Mouse (Mus musculus) spleen, postnatal 14 days (tissue): ENCODE measurements around the gene Lman2.

Source experiments
- DNase-seq, 2 experiments: peaks; one replicate each; pipeline ENCODE4 v3.0.0; 2021 to 2022; ENCODE audit warnings: low spot score in 2 of 2

Gene Lman2

DNA sequence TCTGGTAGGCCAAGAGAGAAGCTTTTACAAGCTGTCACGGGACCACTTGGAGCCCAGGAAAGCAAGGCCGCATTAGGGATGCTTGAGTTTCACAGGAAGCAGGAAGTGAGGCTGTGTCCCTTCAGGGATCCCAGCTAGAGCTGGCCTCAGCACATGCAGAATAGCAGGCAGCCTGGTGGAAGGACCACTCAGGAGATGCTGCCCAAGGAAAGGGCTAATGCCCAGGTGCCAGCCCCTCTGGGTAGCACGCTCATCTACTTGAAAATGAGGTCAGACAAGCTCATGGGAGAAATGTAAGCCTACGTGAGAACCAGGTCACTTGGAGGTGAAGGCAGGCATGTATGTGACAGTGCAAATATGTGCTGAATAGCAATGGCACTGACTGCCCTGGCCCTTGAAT lies 35.4 kb downstream of the Lman2 start:
- no peak for DNase-seq

DNA sequence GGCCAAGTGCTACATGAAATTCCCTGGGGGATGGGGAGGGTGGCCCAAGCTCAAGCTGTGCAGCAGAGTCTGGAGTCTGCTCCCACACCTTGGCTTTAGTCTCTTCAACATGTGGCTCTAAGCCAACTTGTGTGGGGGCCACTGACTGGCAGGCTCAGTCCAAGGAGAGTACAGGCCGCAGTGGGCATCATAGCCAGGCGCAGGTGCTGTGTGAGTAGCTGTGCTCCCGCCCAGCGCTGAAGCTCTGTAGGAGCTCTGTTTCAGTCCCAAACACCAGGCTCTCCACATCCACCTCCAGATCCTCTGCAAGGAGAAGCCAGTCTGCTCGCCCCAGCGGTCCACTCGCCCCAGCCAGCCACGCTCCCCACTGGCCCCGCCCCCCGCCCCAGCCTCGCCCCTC lies 37.0 kb downstream of the Lman2 start:
- DNase-seq, result no peak

- no peak for DNase-seq
Measured at GRCm38 (mm10) chr13:55322130-55322825, 40.3 kb downstream of the Lman2 start.

GRCm38 (mm10) chr13:55321434-55322129 lies 41.0 kb downstream of the Lman2 start, which contains the start of gene Rab24:
Rab24 (minus strand) TSS chr13:55321946.
- peak; percentile 77 to 80 for DNase-seq

DNA sequence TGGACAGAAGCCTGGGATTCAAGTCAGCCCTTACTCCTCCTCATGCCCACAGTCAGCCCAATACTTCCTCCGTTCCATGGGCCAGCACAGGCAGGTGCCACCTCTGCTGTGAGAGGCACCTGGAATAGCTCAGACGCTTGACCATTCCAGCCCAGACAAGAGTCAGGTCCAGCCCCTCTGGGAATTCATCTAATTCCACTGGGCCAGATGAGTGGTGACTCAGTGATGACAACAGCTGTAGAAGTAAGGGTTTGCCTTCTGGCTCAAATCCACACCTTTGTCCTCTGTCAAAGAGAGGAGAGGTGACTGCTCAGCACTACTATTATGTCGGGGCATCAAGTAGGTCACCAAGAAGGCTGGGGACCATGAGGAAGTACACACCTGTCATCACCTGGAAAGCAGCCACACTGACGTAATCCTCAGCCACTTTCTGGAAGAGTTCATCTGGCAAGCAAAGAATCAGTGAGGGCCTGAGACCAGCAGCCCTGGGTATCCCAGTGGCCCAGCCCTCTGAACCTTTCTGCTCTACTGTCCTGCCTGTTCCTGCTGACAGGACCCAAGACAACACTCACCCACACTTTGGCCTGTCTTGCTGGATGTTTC lies 42.6 kb downstream of the Lman2 start, which contains the start of gene Prelid1:
Prelid1 (plus strand) TSS at position 570 of the 603 bp plus-strand sequence.
- no peak for DNase-seq

GRCm38 (mm10) chr13:55318351-55318750 lies 44.2 kb downstream of the Lman2 start:
- no peak for DNase-seq

DNA sequence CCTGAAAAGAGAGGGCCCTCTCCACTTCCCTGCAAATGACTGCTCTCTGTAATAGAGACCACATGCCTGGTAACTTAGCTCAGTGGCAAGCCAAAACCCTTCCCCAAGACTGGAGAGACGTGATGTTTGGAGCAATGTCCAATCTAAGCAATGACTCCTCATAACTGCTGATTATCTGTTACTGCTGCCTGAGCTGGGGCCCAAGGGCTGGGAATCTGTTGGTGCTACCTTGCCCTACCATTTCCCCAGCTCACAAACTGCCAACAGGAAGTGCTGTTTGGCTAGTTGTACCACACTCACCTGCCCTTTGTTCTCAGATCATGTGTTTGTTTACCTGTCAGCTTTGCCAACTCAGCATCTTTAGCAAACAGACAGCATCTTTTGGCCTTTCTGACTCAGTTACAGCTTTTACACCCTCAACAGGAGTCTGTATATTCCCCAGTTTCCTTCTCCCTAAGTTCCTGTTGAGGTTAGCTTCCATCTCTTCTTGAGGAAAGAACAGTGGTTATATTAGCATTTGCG lies 47.6 kb downstream of the Lman2 start:
- DNase-seq, result no peak

- DNase-seq, result no peak
Measured at GRCm38 (mm10) chr13:55313051-55313450, 49.5 kb downstream of the Lman2 start.

GRCm38 (mm10) chr13:55312028-55312630 lies 50.5 kb downstream of the Lman2 start:
- DNase-seq, result no peak

- no peak for DNase-seq
Measured at GRCm38 (mm10) chr13:55300913-55301312, 61.7 kb downstream of the Lman2 start.

- no peak for DNase-seq
Measured at GRCm38 (mm10) chr13:55296760-55297159, 65.8 kb downstream of the Lman2 start.
